Mouse (Mus musculus) layer of hippocampus, postnatal 25 days (tissue): ENCODE data around the gene Nipal4. TPM values are rescaled to one million over a fixed set of nuclear protein-coding genes. Genes with fewer than 3 reads are reported as not detected.

Experiments
- DNase-seq, 2 experiments: peaks; one replicate each; pipeline ENCODE4 v3.0.0; 2022; ENCODE audit warnings: mixed read lengths in 2 of 2, low spot score in 1 of 2; ENCODE audit errors: extremely low spot score in 1 of 2
- total RNA-seq, 2 experiments: library from RNA; stranded (reverse); gene quantifications; 2 replicates each; pipeline ENCODE4 v1.2.3; 2021

Nipal4 gene
- total RNA-seq, 2 experiments from 2014 or later = 3.3 to 3.7 TPM

- no peak for DNase-seq
These were observed 2.2 kb upstream of the Nipal4 start for GRCm38 (mm10) chr11:46168506-46168905.

- DNase-seq = no peak
These were observed 8.8 kb downstream of the Nipal4 start for GRCm38 (mm10) chr11:46157462-46157861.

GRCm38 (mm10) chr11:46156945-46157344 is 9.4 kb downstream of the Nipal4 start:
- no peak for DNase-seq

GRCm38 (mm10) chr11:46146619-46147018 is 19.7 kb downstream of the Nipal4 start:
- DNase-seq = no peak

GRCm38 (mm10) chr11:46145163-46145875 is 21.0 kb downstream of the Nipal4 start:
- DNase-seq = no peak

GRCm38 (mm10) chr11:46143342-46143741 is 23.0 kb downstream of the Nipal4 start:
- no peak for DNase-seq

GRCm38 (mm10) chr11:46134899-46135298 is 31.4 kb downstream of the Nipal4 start:
- DNase-seq = no peak

- DNase-seq = no peak
These were observed 35.0 kb downstream of the Nipal4 start for GRCm38 (mm10) chr11:46131022-46131986.

GRCm38 (mm10) chr11:46128548-46128945 is 37.8 kb downstream of the Nipal4 start:
- DNase-seq = peak; percentile 60 to 81

- no peak for DNase-seq
These were observed 38.4 kb downstream of the Nipal4 start for GRCm38 (mm10) chr11:46127621-46128547.

- DNase-seq = no peak
These were observed 39.4 kb downstream of the Nipal4 start for GRCm38 (mm10) chr11:46126827-46127410.

- DNase-seq = no peak
These were observed 40.0 kb downstream of the Nipal4 start for GRCm38 (mm10) chr11:46126317-46126716.

GRCm38 (mm10) chr11:46125835-46126229 is 40.5 kb downstream of the Nipal4 start:
- DNase-seq = no peak

GRCm38 (mm10) chr11:46125093-46125834 is 41.0 kb downstream of the Nipal4 start:
- DNase-seq = no peak

GRCm38 (mm10) chr11:46123328-46123866 is 42.9 kb downstream of the Nipal4 start:
- DNase-seq = no peak

- DNase-seq = no peak
These were observed 43.4 kb downstream of the Nipal4 start for GRCm38 (mm10) chr11:46122875-46123274.

GRCm38 (mm10) chr11:46121666-46122065 is 44.6 kb downstream of the Nipal4 start:
- DNase-seq = no peak

GRCm38 (mm10) chr11:46120084-46120483 is 46.2 kb downstream of the Nipal4 start:
- DNase-seq = no peak

- DNase-seq = no peak
These were observed 46.7 kb downstream of the Nipal4 start for GRCm38 (mm10) chr11:46119624-46120023.
